Mouse (Mus musculus) spleen, adult 2 months (tissue): ENCODE data around the gene D030056L22Rik. TPM values are rescaled to one million over a fixed set of nuclear protein-coding genes. Genes with fewer than 3 reads are reported as not detected.

Experiments used
- DNase-seq, 2 experiments: peaks; one replicate each; pipeline versions ENCODE4 v3.0.0 to v3.0.0-alpha.2; 2012 to 2021; ENCODE audit warnings: low spot score in 2 of 2, low read depth in 1 of 2
- H3K27ac ChIP-seq: fragments of 200-500 bp; 2 replicates; pipeline ENCODE4 v1.5.1; 2012; ENCODE audit warnings: low read length, inconsistent platforms; ENCODE audit not compliant: insufficient read depth
- H3K27me3 ChIP-seq: fragments of 200-500 bp; 2 replicates; pipeline ENCODE4 v1.6.1; 2012; ENCODE audit warnings: mild to moderate bottlenecking, moderate library complexity, low read length, inconsistent platforms; ENCODE audit not compliant: control insufficient read depth, insufficient read depth
- H3K36me3 ChIP-seq: fragments of 200-500 bp; 2 replicates; pipeline ENCODE4 v1.6.1; 2012; ENCODE audit warnings: mild to moderate bottlenecking, low read length, inconsistent platforms; ENCODE audit not compliant: control insufficient read depth, insufficient read depth
- H3K4me1 ChIP-seq: fragments of 200-500 bp; 2 replicates; pipeline ENCODE4 v1.6.1; 2011; ENCODE audit warnings: inconsistent platforms; ENCODE audit not compliant: control insufficient read depth, insufficient read depth, insufficient read length
- H3K4me3 ChIP-seq: fragments of 200-500 bp; 2 replicates; pipeline ENCODE4 v1.5.1; 2011; ENCODE audit warnings: mild to moderate bottlenecking, inconsistent platforms; ENCODE audit not compliant: insufficient read depth, insufficient read length; ENCODE audit errors: extremely low read depth
- CTCF ChIP-seq: fragments of 200-500 bp; IDR thresholded peaks from 2 replicates; pipeline ENCODE4 v1.5.1; 2011; ENCODE audit warnings: mild to moderate bottlenecking, inconsistent platforms; ENCODE audit not compliant: insufficient read depth, insufficient read length, insufficient replicate concordance; ENCODE audit errors: extremely low read depth
- POLR2A ChIP-seq: fragments of 200-500 bp; IDR thresholded peaks from 2 replicates; pipeline ENCODE4 v1.6.1; 2011; ENCODE audit warnings: low read depth, low read length, inconsistent platforms
- WGBS: fragments of 180-500 bp; shearing (Covaris S2); methylation state at CpG from one replicate; pipeline ENCODE4 v1.1.7; 2018; 5-methylcytosine and 5-hydroxymethylcytosine counted together
- polyA plus RNA-seq: library from polyadenylated mRNA; depleted of rRNA; stranded (reverse); fragments of >200 nt; gene quantifications from 2 replicates; pipeline ENCODE4 v1.2.3, GENCODE M21; 2012

Gene D030056L22Rik
- polyA plus RNA-seq, 1 experiment: 10.1 TPM

DNA sequence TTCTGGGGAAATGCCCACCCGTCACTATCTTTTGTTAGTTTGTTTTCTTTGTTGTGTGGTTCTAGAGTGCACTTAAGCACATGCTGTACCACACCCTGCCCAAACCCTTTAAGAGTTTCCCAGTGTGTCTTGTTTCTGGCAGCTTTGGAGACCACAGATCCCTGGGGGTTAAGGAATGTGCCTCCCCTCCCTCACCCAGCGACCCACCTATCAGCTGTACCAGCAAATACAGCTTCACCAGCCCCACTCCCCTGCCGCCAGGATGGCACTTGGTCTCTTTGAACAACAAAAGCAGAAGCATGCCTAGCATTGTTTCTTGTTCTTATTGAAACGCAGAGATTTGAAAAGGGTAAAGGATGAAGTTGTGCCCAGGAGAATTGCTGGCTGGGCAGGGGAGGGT lies 39.9 kb upstream of the D030056L22Rik start:
- Histone ChIP-seq H3K4me1 (no peaks in the 10 kb centered on the region; the same call in 1 of the 2 replicates), H3K27ac (no peak overlapping the region), H3K27me3 (no peaks in the 10 kb centered on the region), H3K4me3 (no peak overlapping the region), H3K36me3 (no peaks in the 10 kb centered on the region)
- no peak for DNase-seq
- no peak for TF ChIP-seq POLR2A
- no peak for TF ChIP-seq CTCF
- 86% methylated on average over 4 of the region's 4 CpGs for WGBS

DNA sequence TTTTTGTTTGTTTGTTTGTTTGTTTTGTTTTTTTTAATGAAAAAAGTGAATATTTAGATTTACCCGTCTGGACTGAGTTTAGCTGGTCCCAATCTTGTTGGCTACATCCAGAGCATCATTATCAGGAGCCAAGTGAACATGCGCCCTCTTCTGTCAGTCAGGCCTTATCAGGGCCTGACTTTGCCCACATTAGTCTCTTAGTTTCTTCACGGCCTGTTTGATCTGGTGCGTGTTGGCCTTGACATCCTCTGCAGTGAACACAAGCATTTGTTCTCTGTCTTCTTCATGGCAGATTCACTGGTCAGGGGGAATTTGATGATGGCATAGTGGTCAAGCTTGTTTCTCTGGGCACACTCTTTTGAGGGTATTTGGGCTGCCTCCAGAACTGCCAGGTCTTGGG lies 30.9 kb upstream of the D030056L22Rik start:
- 78% methylated on average over 4 of the region's 4 CpGs for WGBS
- Histone ChIP-seq H3K27ac (no peak overlapping the region), H3K4me1 (no peaks in the 10 kb centered on the region), H3K4me3 (no peak overlapping the region), H3K36me3 (peaks cover 9% of the 10 kb centered on the region), H3K27me3 (no peaks in the 10 kb centered on the region)
- TF ChIP-seq CTCF (no peak), POLR2A (no peak)
- DNase-seq: no peak

DNA sequence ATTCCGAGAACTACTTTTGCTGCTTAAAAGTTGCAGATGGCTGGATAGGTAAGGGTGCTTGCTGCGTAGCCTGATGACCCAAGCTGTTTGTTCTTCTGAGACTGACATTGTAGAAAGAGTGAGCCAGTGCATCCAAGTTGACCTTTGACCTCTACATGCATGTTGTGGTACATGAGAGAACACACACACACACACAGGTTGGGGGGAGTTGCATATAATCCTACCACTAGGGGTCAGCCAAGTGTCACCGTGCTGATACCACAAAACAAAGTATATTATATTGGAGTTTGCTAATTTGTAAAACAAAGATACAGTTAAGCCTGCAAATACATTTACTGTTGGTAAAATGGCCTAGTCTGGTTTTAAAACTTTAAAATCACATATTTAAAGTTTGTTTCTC lies 25.4 kb upstream of the D030056L22Rik start:
- Histone ChIP-seq H3K4me1 (no peaks in the 10 kb centered on the region), H3K36me3 (peaks cover 2% of the 10 kb centered on the region; the same call in 1 of the 2 replicates), H3K4me3 (no peak overlapping the region), H3K27me3 (no peaks in the 10 kb centered on the region), H3K27ac (no peak overlapping the region)
- DNase-seq: peak; percentile 22 to 50
- peak; percentile 36; the same call in 1 of the 2 replicates for TF ChIP-seq CTCF
- TF ChIP-seq POLR2A: no peak
- WGBS: 69% methylated on average over 3 of the region's 3 CpGs

DNA sequence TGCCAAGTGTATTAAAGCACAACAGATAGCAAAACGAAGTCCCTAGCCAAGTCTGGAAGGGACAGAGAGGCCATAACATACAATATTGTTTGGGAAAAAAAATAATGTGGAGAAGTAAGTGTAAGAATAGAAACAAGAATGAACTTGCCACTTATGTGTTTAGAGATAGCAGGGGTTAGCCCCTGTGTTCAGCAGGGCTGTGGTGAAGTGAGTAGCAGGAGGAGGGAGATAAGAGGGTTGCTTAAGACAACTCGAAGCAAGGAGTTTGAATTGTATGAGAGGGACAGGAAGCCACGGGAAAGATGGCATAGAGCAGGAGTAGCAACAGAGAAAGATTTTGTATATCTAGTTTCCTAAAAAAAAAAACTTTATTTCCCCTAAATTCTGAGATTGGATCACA lies 20.8 kb upstream of the D030056L22Rik start:
- no peaks in the 10 kb centered on the region for H3K4me1 ChIP-seq
- TF ChIP-seq POLR2A (no peak), CTCF (no peak)
- no peak overlapping the region for H3K27ac ChIP-seq
- H3K36me3 ChIP-seq: peaks cover 3% of the 10 kb centered on the region
- H3K27me3 ChIP-seq: no peaks in the 10 kb centered on the region
- H3K4me3 ChIP-seq: no peak overlapping the region
- WGBS: 58% methylated on average over 3 of the region's 3 CpGs
- no peak for DNase-seq

DNA sequence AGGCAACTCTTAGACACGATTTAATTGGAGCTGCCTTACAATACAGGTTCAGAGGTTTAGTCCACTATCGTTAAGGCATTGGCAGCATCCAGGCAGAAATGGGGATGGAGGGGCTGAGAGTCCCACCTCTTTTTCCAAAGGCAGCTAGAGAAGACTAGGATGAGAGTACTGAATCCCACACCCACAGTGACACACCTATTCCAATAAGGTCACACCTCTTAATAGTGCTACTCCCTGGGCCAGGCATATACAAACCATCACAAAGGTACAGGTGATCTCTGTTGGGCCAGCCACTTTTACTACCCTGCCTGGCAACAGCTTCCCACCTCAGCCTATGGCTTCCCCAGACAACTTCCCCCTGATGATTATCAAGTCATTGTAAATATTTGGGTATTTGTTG lies 20.2 kb upstream of the D030056L22Rik start:
- Histone ChIP-seq H3K27me3 (no peaks in the 10 kb centered on the region), H3K27ac (no peak overlapping the region), H3K4me3 (no peak overlapping the region), H3K36me3 (peaks cover 3% of the 10 kb centered on the region), H3K4me1 (no peaks in the 10 kb centered on the region)
- no peak for TF ChIP-seq POLR2A
- TF ChIP-seq CTCF: no peak
- 93% methylated on average over 2 of the region's 2 CpGs for WGBS
- no peak for DNase-seq

DNA sequence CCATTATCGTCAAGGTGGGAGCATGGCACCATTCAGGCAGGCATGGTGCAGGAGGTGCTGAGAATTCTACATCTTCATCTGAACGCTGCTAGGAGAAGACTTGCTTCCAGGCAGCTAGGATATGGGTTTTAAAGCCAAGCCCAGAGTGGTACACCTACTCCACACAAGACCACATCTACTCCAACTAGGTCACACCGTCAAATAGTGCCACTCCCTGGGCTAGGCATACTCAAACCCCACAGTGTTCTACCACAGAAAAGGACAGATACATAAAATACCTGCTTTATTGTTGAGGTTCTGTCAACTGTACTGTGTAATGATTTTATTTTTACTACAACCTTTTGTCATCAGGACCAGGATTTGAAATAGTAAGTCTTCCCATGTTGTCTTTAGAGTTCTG lies 17.9 kb upstream of the D030056L22Rik start:
- peaks cover 3% of the 10 kb centered on the region for H3K36me3 ChIP-seq
- no peaks in the 10 kb centered on the region for H3K27me3 ChIP-seq
- no peak for DNase-seq
- no peak for TF ChIP-seq CTCF
- TF ChIP-seq POLR2A: no peak
- H3K4me3 ChIP-seq: no peak overlapping the region
- no peak overlapping the region for H3K27ac ChIP-seq
- WGBS: 96% methylated on average over 3 of the region's 3 CpGs
- H3K4me1 ChIP-seq: no peaks in the 10 kb centered on the region

DNA sequence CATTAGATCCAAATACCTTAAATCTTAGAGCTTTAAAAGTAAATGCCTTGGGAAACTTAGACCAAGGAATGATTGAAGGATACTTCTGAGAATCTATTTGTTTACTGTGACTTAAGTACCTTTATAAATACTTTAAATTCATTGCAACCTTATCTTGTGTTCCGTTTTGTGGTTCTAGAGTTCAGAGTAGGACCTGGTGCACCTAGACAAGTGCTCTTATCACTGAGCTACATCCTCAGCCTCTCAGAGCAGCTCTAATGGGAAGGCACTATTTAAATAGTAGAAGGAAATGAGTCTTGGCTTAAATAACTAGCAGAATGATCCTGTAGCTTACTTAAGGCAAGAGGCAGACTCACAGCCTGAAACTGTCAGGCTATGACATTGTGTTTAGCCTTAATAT lies 17.4 kb upstream of the D030056L22Rik start:
- H3K27me3 ChIP-seq: no peaks in the 10 kb centered on the region
- H3K36me3 ChIP-seq: peaks cover 3% of the 10 kb centered on the region
- H3K4me1 ChIP-seq: no peaks in the 10 kb centered on the region
- DNase-seq: no peak
- no peak for TF ChIP-seq CTCF
- no peak for TF ChIP-seq POLR2A
- H3K4me3 ChIP-seq: no peak overlapping the region
- WGBS: 74% methylated on average over 1 of the region's 1 CpGs
- no peak overlapping the region for H3K27ac ChIP-seq
